15 mouse cellular contexts compared by ENCODE assay signal in genomic region chr2:180941869-180942268, GRCm38 (mm10). TPM values are rescaled to one million over a fixed set of nuclear protein-coding genes. Genes with fewer than 3 reads are reported as not detected.
DNase-seq lines count a peak whose midpoint lies in the region; ATAC-seq and TF ChIP-seq lines count a peak whose summit lies in the region.
"Had no signal": no experiment of that assay in that cellular context is flagged by ENCODE, and none has a peak within 500 bp of the region (broad histone marks: within the 10 kb centered on the region; RNA-seq: fewer than 3 reads in every experiment).

No protein-coding gene starts in this region.

- TF ChIP-seq CTCF in testis, adult 2 months (IDR thresholded peaks at IDR 0.05; ENCODE audit: control insufficient read depth, insufficient read depth, insufficient replicate concordance, low read depth, low read length), result no peak

- no peak for TF ChIP-seq POLR2A in testis, adult 2 months (IDR thresholded peaks at IDR 0.05; ENCODE audit: control insufficient read depth, low read depth, low read length)

- peaks cover 14% of the 10 kb centered on the region for H3K36me3 ChIP-seq in heart, embryonic 13.5 days
- no peaks in the 10 kb centered on the region for H3K36me3 ChIP-seq in heart, embryonic 11.5 days (ENCODE audit: control insufficient read depth, insufficient read depth, low read length)
- no peaks in the 10 kb centered on the region for H3K36me3 ChIP-seq in testis, adult 2 months (ENCODE audit: control insufficient read depth, insufficient read depth, low read length)
- H3K36me3 ChIP-seq: embryonic facial prominence, embryonic 13.5 days had no signal

- no peak overlapping the region for H3K4me3 ChIP-seq in heart, embryonic 13.5 days
- H3K4me3 ChIP-seq in heart, embryonic 11.5 days (ENCODE audit: low read depth, low read length), result no peak overlapping the region
- peak overlapping the region; percentile 37 for H3K4me3 ChIP-seq in testis, adult 2 months (ENCODE audit: control insufficient read depth, low read depth, low read length)
- H3K4me3 ChIP-seq: embryonic facial prominence, embryonic 13.5 days; myocyte had no signal

- H3K9me3 ChIP-seq in heart, embryonic 13.5 days, result no peaks in the 10 kb centered on the region
- no peaks in the 10 kb centered on the region for H3K9me3 ChIP-seq in heart, embryonic 11.5 days (replicated peaks; ENCODE audit: control insufficient read depth, low read length)
- H3K9me3 ChIP-seq: embryonic facial prominence, embryonic 13.5 days had no signal

- intact Hi-C loops in left cerebral cortex, postnatal 10 days (cut with DNase I), result no loop called here

- peak; percentile 41 to 44 for DNase-seq in left cerebral cortex, postnatal 10 days (ENCODE audit: extremely low spot score in 1 of 2, low spot score in 2 of 2)
- DNase-seq in left cerebral cortex, adult 18-20 months (ENCODE audit: low spot score in 2 of 2), result no peak
- DNase-seq in testis, postnatal 10 days (ENCODE audit: low spot score), result no peak
- DNase-seq in spleen, postnatal 36 days (ENCODE audit: low spot score in 2 of 2), result no peak
- DNase-seq in cerebellum, adult 8-10 months, result no peak
- DNase-seq: cerebellum, postnatal 25 days; kidney, adult 11 months had no signal

- no peak overlapping the region for H3K9ac ChIP-seq in heart, embryonic 13.5 days
- H3K9ac ChIP-seq in heart, embryonic 11.5 days (ENCODE audit: low read depth, low read length), result no peak overlapping the region
- H3K9ac ChIP-seq: embryonic facial prominence, embryonic 13.5 days; liver, embryonic 14.5 days had no signal

- 0 out of 2 replicates have a peak, but pooled peaks cover 2% of the 10 kb centered on the region for H3K27me3 ChIP-seq in heart, embryonic 13.5 days (replicated peaks)
- H3K27me3 ChIP-seq in heart, embryonic 11.5 days (ENCODE audit: control insufficient read depth, insufficient read depth, low read length), result no peaks in the 10 kb centered on the region
- no peaks in the 10 kb centered on the region for H3K27me3 ChIP-seq in testis, adult 2 months (ENCODE audit: control insufficient read depth, insufficient read depth, low read length)
- H3K27me3 ChIP-seq: embryonic facial prominence, embryonic 13.5 days had no signal

- H3K4me2 ChIP-seq in heart, embryonic 13.5 days, result no peak overlapping the region
- no peak overlapping the region for H3K4me2 ChIP-seq in heart, embryonic 11.5 days
- H3K4me2 ChIP-seq: embryonic facial prominence, embryonic 13.5 days had no signal

- peak overlapping the region; percentile 41 for H3K27ac ChIP-seq in heart, embryonic 13.5 days (replicated peaks)
- H3K27ac ChIP-seq in heart, embryonic 11.5 days (ENCODE audit: low read depth, low read length), result no peak overlapping the region
- H3K27ac ChIP-seq in testis, adult 2 months (ENCODE audit: control insufficient read depth, insufficient read depth, low read depth, low read length), result no peak overlapping the region
- H3K27ac ChIP-seq: embryonic facial prominence, embryonic 13.5 days; liver, embryonic 14.5 days had no signal

- no peak; the same call in 1 of the 2 replicates for ATAC-seq in heart, embryonic 13.5 days (ENCODE audit: extremely low read depth, insufficient number of reproducible peaks, low FRiP score, low TSS enrichment)
- ATAC-seq in heart, embryonic 11.5 days (replicated peaks; ENCODE audit: insufficient number of reproducible peaks, low FRiP score, low TSS enrichment), result no peak

- H3K4me1 ChIP-seq in heart, embryonic 13.5 days, result peaks cover 20% of the 10 kb centered on the region
- no peaks in the 10 kb centered on the region for H3K4me1 ChIP-seq in heart, embryonic 11.5 days (ENCODE audit: control insufficient read depth, insufficient read depth, low read length)
- no peaks in the 10 kb centered on the region; the same call in 1 of the 2 replicates for H3K4me1 ChIP-seq in testis, adult 2 months (ENCODE audit: control insufficient read depth, insufficient read depth, low read length)
- H3K4me1 ChIP-seq: embryonic facial prominence, embryonic 13.5 days had no signal

RNA-seq across cellular contexts. Expression of gene Nkain4, which starts 12.6 kb away (rescaled TPM):
- polyA plus RNA-seq in heart, embryonic 13.5 days (2015; fragmentation: Nextera tagmentation; extraction: Ambion mirVana), result 47.3 and 49.3 TPM in 2 replicates
- 29.3 and 34.2 TPM in 2 replicates for polyA plus RNA-seq in heart, embryonic 11.5 days (2014; fragmentation: Nextera tagmentation; extraction: Ambion mirVana)
- total RNA-seq in left cerebral cortex, postnatal 10 days (2021), result 10 to 100 TPM; 39.3 to 39.9 TPM
- total RNA-seq in left cerebral cortex, adult 18-20 months (2021), result 10 to 100 TPM; 43.2 to 44.2 TPM
- polyA plus RNA-seq in testis, adult 2 months (2012; rRNA removed), result 2.3 and 3.7 TPM in 2 replicates
- total RNA-seq: megakaryocyte progenitor cell, adult 5-6 weeks had no signal
- polyA plus RNA-seq: myocyte had no signal

RNA-seq across cellular contexts. Expression of gene Birc7, which starts 13.0 kb away (rescaled TPM):
- polyA plus RNA-seq in heart, embryonic 13.5 days (2015; fragmentation: Nextera tagmentation; extraction: Ambion mirVana), result 0.44 and 0.47 TPM in 2 replicates
- polyA plus RNA-seq in heart, embryonic 11.5 days (2014; fragmentation: Nextera tagmentation; extraction: Ambion mirVana), result 0.13 TPM in 1 of 2 replicates, not detected in the other
- total RNA-seq in left cerebral cortex, postnatal 10 days (2021), result not detected
- not detected for total RNA-seq in left cerebral cortex, adult 18-20 months (2021)
- polyA plus RNA-seq in testis, adult 2 months (2012; rRNA removed), result not detected in 2 replicates
- total RNA-seq: layer of hippocampus, postnatal 14 days; megakaryocyte progenitor cell, adult 5-6 weeks had no signal
- polyA plus RNA-seq: embryonic facial prominence, embryonic 13.5 days; liver, embryonic 14.5 days; myocyte had no signal

RNA-seq across cellular contexts. Expression of gene Ythdf1, which starts 21.1 kb away (rescaled TPM):
- polyA plus RNA-seq in heart, embryonic 13.5 days (2015; fragmentation: Nextera tagmentation; extraction: Ambion mirVana), result 31.8 and 34.0 TPM in 2 replicates
- 39.8 and 43.6 TPM in 2 replicates for polyA plus RNA-seq in heart, embryonic 11.5 days (2014; fragmentation: Nextera tagmentation; extraction: Ambion mirVana)
- 10 to 100 TPM; 62.7 to 67.6 TPM for total RNA-seq in left cerebral cortex, postnatal 10 days (2021)
- total RNA-seq in left cerebral cortex, adult 18-20 months (2021), result 10 to 100 TPM; 59.0 to 59.7 TPM
- polyA plus RNA-seq in testis, adult 2 months (2012; rRNA removed), result 22.5 TPM in 2 replicates

RNA-seq across cellular contexts. Expression of gene Arfgap1, which starts 25.2 kb away (rescaled TPM):
- polyA plus RNA-seq in heart, embryonic 13.5 days (2015; fragmentation: Nextera tagmentation; extraction: Ambion mirVana), result 80.0 and 82.9 TPM in 2 replicates
- 59.3 and 68.9 TPM in 2 replicates for polyA plus RNA-seq in heart, embryonic 11.5 days (2014; fragmentation: Nextera tagmentation; extraction: Ambion mirVana)
- total RNA-seq in left cerebral cortex, postnatal 10 days (2021), result 100 to 1,000 TPM; 127 to 128 TPM
- 100 to 1,000 TPM; 141 to 151 TPM for total RNA-seq in left cerebral cortex, adult 18-20 months (2021)
- 31.2 and 32.2 TPM in 2 replicates for polyA plus RNA-seq in testis, adult 2 months (2012; rRNA removed)

RNA-seq across cellular contexts. Expression of gene Col20a1, which starts 44.5 kb away (rescaled TPM):
- polyA plus RNA-seq in heart, embryonic 13.5 days (2015; fragmentation: Nextera tagmentation; extraction: Ambion mirVana), result 0.24 and 0.33 TPM in 2 replicates
- 0.17 and 0.30 TPM in 2 replicates for polyA plus RNA-seq in heart, embryonic 11.5 days (2014; fragmentation: Nextera tagmentation; extraction: Ambion mirVana)
- under 1 TPM; 0.87 to 0.94 TPM for total RNA-seq in left cerebral cortex, postnatal 10 days (2021)
- total RNA-seq in left cerebral cortex, adult 18-20 months (2021), result 1 to 10 TPM in 1 of 2 experiments, under 1 TPM in 1; 0.82 to 1.1 TPM
- 52.3 and 57.4 TPM in 2 replicates for polyA plus RNA-seq in testis, adult 2 months (2012; rRNA removed)

Comparison
In these comparisons a context has a peak if more than half of its experiments do, and no peak if none do; other contexts are left out.
1. DNase-seq: peak in left cerebral cortex, postnatal 10 days (2 of 2); none in left cerebral cortex, adult 18-20 months (0 of 2), testis, postnatal 10 days (single experiment), spleen, postnatal 36 days (0 of 2) and cerebellum, adult 8-10 months (single experiment).